Mouse (Mus musculus) CH12.LX (cell line): Measurements from ENCODE around the gene Nkx1-1.

Experiments
- CTCF ChIP-seq, 2 experiments: IDR thresholded peaks in 1 of 2; conservative IDR thresholded peaks in 1 of 2; 2 replicates each; pipeline ENCODE4 v1.5.1; 2011 to 2012; ENCODE audit warnings: low read depth in 2 of 2, low read length in 2 of 2, improper control_type of control experiment in 1 of 2, inconsistent platforms in 1 of 2, mild to moderate bottlenecking in 1 of 2, moderate library complexity in 1 of 2
- EP300 ChIP-seq: IDR thresholded peaks from 2 replicates; pipeline ENCODE4 v1.6.1; 2011; ENCODE audit warnings: low read length, improper control_type of control experiment
- HCFC1 ChIP-seq: IDR thresholded peaks from 2 replicates; pipeline ENCODE4 v1.6.1; 2012; ENCODE audit warnings: low read depth, mild to moderate bottlenecking, inconsistent platforms, low read length, improper control_type of control experiment
- MAZ ChIP-seq: IDR thresholded peaks from 2 replicates; pipeline ENCODE4 v1.6.1; 2012; ENCODE audit warnings: low read depth, mild to moderate bottlenecking, inconsistent platforms, low read length, improper control_type of control experiment, moderate library complexity
- MEF2A ChIP-seq: IDR thresholded peaks from 2 replicates; pipeline ENCODE4 v1.6.1; 2014; ENCODE audit warnings: low read depth, mild to moderate bottlenecking, inconsistent platforms, low read length, improper control_type of control experiment, borderline replicate concordance
- POLR2A ChIP-seq: IDR thresholded peaks from 2 replicates; pipeline ENCODE4 v1.6.1; 2011; ENCODE audit warnings: low read depth, mild to moderate bottlenecking, improper control_type of control experiment, low read length
- USF1 ChIP-seq: IDR thresholded peaks from 2 replicates; pipeline ENCODE4 v1.6.1; 2014; ENCODE audit warnings: low read depth, mild to moderate bottlenecking, inconsistent platforms, low read length, improper control_type of control experiment
- ZKSCAN1 ChIP-seq: IDR thresholded peaks from 2 replicates; pipeline ENCODE4 v1.6.1; 2012; ENCODE audit warnings: low read depth, inconsistent platforms, low read length, improper control_type of control experiment, borderline replicate concordance

GRCm38 (mm10) chr5:33459111-33459510 is 25.3 kb upstream of the Nkx1-1 start:
- TF ChIP-seq EP300 (no peak), MEF2A (no peak), POLR2A (no peak), ZKSCAN1 (no peak), MAZ (no peak), HCFC1 (no peak), CTCF (conservative IDR thresholded peaks at IDR 0.05 in 1 of 2, IDR thresholded peaks at IDR 0.05 in 1 of 2; ENCODE audit: low read depth in 2 of 2, low read length in 2 of 2) (no peak), USF1 (no peak)
